Mouse (Mus musculus): ENCODE measurements around the gene Ifi211.
"Not testable (repeated sequence)": the region's sequence is repeated elsewhere in the genome, so short reads cannot be mapped to it uniquely, and the experiment has no call there.

DNA sequence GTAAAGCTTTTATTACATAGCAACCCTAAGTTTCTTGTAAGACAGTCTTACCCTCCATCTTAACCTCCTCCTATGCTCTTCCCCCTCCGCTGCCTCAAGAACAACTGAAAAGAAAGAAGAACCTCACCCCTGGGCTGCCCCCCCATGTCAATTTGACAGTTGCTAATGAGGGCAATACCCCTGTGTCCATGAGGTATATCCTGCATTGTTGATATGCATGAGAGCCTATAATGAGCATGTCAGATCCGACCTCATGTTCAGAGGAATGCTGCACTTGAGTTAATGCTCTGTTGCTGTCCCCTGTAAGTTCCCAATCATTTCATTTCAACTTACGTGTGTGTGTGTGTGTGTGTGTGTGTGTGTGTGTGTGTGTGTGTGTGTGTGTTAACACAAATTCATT, 47.2 kb upstream of the Ifi211 start:
- TF ChIP-seq CTCF (IDR thresholded peaks at IDR 0.05; ENCODE audit: control insufficient read depth, insufficient read depth, low read length); POLR2A (IDR thresholded peaks at IDR 0.05; ENCODE audit: borderline replicate concordance, control insufficient read depth, low read depth, low read length): not testable (repeated sequence)

Data from bone marrow, adult 2 months (tissue).